Mouse (Mus musculus): ENCODE results near the gene Kcne2. TPM values are rescaled to one million over a fixed set of nuclear protein-coding genes. Genes with fewer than 3 reads are reported as not detected.

Gene Kcne2
- not detected for polyA plus RNA-seq (2017; shearing (Covaris generic))

DNA sequence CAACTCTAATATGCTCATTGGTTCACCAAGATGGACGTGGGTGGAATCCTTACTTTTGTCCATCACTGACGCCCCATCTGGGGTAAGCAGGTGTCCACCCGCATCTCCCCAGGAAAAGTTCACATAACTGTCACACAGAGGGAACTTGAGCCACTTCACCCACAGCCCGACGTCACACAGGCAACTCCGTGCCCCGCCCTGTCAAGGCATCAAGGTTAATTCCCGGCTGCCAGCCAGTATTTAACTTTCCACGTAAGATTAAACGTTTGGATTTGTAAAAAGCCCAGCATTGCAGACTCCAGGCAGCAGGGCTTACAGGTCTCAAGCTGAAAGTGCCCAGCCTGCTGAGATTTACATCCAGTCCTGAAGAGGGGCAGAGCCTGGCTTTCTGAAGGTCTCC lies at the start of gene Kcne2:
Gene Kcne2 (plus strand): TSS at position 289 of the 400 bp plus-strand sequence.

DNA sequence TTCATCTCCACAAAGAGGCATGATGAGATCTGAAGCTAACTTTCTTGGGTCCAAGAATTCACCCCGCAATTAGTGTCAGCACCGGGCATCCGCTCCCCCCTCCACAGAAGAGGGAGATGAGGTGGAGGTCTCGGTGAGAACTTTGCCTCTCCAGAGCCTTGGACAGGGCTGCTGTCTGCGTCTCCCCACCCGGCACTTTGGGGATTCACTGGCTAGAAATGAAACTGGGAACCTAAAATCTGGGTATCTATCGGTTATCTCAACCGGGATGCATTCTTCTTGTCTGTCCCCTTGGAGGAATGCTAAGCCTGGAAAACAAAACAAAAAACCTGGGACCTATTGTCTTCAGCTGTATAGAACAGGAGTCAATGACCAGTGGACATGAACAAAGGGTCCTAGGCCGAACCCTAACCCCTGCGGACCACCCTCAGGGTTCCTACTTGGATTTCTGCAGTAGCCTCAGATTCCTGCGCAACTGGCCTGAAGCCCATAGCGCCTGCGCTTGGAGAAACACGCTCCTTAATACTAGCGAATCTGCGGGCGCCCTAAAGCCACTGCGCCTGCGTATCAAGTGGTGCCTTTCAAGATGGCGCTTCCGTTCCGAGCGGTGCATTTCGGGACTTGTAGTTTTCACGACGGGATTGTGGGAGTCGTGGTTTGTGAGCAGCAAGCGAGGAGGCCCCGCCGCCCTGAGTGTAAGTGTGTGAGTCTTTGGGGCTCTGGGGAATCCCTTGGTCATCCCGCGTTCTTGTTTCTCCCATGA lies 8.6 kb downstream of the Kcne2 start, which contains the start of gene Smim11:
Gene Smim11 (plus strand): TSS at position 638 of the 763 bp plus-strand sequence.

DNA sequence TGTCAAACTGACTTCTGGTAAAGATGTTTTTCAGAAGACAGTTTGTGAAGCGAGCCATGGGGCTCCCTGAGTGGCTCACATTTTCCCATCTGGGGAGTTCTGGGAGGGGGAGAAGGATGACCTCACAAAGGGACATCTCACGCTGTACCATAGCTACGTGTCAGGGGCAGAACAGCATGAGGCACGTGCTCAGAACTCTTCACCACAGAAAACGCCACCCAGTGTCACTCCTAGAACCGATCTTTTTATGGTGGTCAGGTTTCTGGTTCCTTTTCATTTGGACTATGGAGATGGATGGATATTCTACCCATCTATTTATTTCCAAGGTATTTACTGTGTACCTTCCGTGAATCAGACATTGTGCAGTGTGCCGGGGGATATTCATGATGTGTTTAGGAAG lies 29.2 kb downstream of the Kcne2 start, which contains the start of gene Fam243:
Gene Fam243 (minus strand): TSS at position 101 of the 400 bp plus-strand sequence.

Other genes with a start within 250 kb of the Kcne2 start
- 118 TPM for gene Mrps6, start 234.1 kb upstream of the Kcne2 start, polyA plus RNA-seq (2017; shearing (Covaris generic))
- not detected for gene Gm49711, start 234.1 kb upstream of the Kcne2 start, polyA plus RNA-seq (2017; shearing (Covaris generic))
- 10.7 TPM for gene Slc5a3, start 234.1 kb upstream of the Kcne2 start, polyA plus RNA-seq (2017; shearing (Covaris generic))
- 144 TPM for gene Smim11, start 8.9 kb downstream of the Kcne2 start, polyA plus RNA-seq (2017; shearing (Covaris generic))
- not detected for gene Fam243, start 29.1 kb downstream of the Kcne2 start, polyA plus RNA-seq (2017; shearing (Covaris generic))
- gene Kcne1, start 67.1 kb downstream of the Kcne2 start, polyA plus RNA-seq (2017; shearing (Covaris generic)) = not detected
- gene Rcan1, start 178.5 kb downstream of the Kcne2 start, polyA plus RNA-seq (2017; shearing (Covaris generic)) = 3.2 TPM
- not detected for gene Clic6, start 193.3 kb downstream of the Kcne2 start, polyA plus RNA-seq (2017; shearing (Covaris generic))

Measured in CD4-positive, CD25-positive, alpha-beta regulatory T cell, adult 9 weeks (primary cell).